Mouse (Mus musculus): ENCODE data around the gene Tns1.

- TF ChIP-seq POLR2A (IDR thresholded peaks at IDR 0.05; ENCODE audit: control insufficient read depth, extremely low read depth, insufficient read depth, low read length, poor library complexity) = no peak
- no peak for TF ChIP-seq CTCF (IDR thresholded peaks at IDR 0.05; ENCODE audit: borderline replicate concordance, control insufficient read depth, extremely low read depth, insufficient read depth, low read length, poor library complexity)
These were observed 221.2 kb downstream of the Tns1 start for GRCm38 (mm10) chr1:73903035-73903434.
